Mouse (Mus musculus) thymus, postnatal 10 days (tissue): Measurements from ENCODE around the gene Foxp1.
A peak's percentile ranks its signal among the peaks of the same experiment; 100 is the strongest.

Experiments
- DNase-seq, 2 experiments: peaks; one replicate each; pipeline ENCODE4 v3.0.0; 2021; ENCODE audit warnings: low spot score in 2 of 2

Gene Foxp1

DNA sequence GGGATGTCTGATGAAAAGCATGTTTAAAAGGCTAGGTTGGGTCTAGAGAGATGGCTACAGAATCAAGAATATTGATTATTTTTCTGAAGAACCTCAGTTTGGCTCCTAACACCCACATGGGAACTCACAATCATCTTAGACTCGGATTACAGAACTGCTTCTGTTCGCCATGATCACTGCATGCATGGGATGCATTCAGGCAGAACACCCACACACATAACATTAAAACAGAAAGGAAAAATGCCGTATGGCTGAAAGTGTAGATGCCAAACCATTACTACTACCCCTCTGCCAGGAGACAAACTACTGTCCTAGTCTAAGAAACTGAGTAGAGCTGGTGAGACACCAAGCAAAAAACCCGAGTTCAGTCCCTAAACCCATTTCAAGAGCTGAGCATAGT lies 192.4 kb downstream of the Foxp1 start:
- DNase-seq: no peak

DNA sequence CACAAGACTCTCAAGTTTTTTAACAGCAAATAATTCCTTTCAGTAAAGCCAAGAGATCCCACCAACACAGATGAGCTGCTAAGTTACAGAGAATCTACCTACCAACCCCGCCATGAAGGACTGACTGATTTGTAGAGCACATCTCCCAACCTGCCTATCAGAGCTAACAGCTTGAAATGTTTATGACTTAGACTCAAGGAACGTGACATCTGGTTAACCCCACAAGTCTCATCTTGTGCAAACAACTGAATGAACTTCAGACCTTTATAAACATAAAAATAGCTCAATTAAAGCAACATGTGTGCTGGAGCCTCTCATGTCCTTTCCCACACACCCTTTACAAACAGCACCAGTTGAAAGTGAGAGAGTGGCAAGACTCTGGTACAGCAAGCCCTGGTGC lies 193.9 kb downstream of the Foxp1 start:
- DNase-seq: no peak

DNA sequence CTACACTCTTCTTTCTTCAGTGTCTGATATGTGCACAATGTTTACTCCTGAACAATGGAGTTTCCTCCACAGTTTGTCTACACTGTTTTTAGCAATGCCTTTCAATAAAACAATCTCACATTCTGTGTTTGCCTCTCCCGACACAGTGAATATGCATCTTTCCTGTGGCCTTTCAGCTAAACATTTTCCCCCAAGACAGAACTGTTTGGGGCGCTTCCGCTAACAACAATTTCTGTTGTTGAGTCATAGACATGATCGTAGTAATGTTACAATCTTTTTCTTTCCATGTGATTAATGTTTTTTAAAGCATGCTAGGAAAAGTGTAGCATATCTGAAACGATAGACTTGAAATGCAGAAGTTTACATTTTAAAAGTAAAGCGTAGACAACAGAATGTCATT lies 194.4 kb downstream of the Foxp1 start:
- no peak for DNase-seq

DNA sequence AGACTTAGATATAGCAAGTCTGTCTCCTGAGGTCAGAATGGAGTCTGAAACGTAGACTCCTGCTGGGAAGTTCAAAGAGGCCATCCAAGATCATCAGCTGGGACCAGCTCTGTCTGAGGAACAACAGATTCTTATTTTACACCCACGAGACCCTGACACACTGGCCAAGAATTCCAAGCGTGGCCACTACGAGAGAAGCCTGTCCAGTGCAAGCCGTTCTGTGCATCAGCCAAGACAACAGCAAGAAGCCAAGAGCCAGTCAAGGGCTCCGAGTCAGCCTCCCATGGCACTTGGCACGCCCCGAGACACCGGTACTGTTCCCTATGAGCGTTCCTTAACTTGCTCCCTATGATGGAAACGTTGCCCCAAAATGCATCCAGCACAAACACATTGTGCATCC lies 194.8 kb downstream of the Foxp1 start:
- no peak for DNase-seq

DNA sequence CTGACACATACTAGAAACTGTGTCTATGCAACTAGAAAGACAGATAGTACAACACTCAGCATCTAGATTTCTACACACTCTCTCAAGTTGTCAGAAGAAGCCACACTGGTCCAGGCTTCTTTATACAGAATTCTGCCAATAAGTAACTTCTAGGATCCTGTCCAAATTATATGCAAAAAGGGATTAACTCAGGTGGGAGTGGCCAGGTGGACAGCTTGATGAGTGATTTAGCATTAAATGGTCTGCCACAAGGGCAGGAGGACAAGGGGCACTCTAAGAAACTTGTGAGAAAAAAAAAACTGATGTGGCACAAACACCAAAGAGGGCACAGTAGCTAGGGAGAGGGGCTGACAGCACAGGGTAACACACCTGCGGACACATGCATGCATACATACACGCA lies 196.6 kb downstream of the Foxp1 start:
- DNase-seq: no peak

DNA sequence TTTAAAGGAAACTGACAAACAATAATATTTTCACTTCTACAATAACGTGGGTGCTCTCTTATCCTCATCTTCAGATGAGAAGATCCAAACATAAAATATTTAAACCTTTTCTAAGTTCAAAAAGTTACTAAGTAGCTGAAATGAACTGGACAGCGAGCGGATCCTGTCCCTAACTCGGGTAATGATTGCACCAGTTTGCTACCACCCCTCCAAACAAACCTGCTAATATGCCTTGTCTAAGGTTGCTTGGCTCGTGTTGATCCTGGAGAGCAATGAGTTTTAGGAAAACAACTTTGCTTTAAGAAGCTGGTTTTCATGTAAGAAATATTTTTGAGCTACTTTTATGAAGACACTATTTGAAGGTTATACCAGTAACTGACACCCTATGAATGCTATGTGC lies 197.1 kb downstream of the Foxp1 start:
- no peak for DNase-seq

DNA sequence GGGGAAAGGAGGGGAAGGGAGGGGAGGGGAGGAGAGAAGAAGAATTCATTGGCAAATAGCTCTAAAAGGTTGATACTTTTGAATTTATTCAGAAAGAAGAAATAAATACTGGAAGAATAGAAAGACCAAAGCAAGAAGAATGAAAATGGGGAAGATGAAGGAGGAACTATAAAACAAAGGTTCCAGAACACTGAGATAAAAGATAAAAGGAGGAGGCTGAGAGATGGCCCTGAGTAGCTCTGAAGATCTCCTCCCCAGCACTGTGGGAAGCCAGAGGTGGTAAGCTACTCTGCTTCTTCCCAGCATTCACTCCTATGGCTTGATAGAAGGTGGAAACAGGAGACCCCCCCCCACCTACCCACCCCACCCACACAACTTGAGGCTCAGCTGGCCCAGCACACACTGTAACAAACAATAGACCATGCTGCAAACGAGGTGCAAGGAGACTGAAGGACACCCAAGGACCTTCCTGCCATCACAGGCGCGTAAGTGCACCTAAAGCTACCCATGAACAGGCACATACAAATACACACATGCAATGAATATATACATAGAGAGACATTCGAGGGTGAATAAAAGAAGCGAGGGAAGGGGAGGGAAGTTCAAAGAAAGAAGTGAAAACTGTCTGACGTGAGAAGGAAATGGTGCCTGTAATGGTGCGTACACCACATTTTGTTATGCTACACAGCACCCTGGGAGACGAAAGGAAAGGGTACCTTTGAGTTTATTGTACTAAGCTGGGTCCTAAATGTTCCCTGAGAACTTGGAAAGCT lies 200.2 kb downstream of the Foxp1 start:
- no peak for DNase-seq

DNA sequence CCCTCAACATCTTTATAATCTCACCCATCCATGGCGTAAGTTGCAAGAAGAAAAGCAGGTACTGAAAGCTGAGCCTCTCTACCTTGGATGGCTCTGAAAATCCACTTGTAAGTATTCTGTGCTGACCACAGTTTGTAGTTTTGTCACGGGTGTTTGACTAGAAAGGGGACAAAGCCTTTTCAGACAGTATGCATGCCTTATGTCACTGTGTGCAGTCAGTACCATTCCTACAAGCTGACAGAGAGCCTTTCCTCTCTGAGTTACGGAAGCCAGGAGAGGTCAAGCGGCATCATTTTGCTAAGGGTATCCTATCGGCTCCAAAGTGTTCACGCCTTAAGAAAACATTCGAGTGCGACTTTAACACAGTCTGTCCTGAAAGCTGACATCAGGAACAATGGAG lies 202.1 kb downstream of the Foxp1 start:
- DNase-seq: no peak

DNA sequence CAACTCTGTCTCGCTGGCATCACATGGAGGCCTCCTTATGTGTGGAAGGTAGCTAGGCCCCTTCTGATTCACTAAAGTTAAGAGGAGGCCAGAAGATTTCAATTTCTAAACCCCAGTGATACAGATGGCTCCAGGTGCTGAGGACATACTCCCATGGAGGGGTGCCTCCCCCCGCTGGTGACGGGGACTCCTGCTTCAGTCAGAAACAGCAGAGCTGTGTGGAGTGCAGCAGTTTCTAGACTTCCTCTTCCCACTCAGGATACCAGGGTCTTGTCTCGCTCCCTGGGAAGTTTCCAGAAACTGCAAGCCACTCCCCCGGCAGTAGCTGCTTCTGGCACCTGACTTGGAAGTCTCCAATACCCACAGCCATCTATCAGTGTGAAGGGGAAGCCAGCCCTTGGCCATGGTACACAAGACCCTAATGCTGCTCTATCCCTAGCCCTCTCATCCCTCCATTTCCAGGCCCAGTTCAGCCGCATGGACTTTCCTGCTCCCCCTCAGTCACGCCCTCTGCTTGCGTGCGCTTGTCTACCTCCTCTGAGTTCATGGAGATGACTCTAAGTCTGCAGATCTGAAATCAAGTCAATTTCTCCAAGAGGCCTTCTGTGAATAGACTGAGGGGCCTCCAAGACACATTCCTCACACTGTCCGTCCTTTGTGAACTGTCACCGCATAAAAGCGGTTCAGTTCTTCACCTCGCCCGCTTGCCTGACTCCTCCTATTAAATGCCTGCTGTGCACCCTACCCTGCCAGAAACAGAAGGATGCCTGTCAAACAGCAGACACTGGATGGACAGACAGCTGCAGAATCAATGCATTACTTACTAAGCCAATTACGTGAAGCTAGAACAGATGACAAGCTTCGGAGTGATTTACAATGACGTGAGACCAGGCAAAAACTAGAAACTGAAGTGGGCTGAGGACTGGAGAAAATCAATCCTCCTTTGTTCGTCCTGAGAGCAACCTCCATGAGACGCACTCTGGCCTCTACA lies 202.8 kb downstream of the Foxp1 start:
- peak in 1 of 2 experiments; percentile 21 for DNase-seq

DNA sequence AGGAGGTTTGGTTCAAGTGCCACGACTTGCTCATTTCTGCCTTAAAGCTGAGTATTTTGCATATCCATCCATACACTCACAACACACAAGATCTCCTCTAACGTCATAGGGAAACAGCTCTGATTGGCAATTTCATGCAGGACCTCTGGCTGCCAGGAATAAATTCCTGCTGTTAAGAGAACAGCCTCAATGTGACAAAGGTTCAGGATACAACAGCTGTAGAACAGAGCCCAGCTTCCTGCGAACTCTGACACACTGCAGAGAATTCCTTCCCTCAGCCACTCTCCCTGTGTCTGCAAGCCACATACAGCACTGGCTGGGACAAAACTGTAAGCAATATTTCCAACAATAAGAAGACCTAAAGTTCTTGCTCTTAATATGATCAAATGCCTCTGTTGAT lies 207.8 kb downstream of the Foxp1 start:
- no peak for DNase-seq

DNA sequence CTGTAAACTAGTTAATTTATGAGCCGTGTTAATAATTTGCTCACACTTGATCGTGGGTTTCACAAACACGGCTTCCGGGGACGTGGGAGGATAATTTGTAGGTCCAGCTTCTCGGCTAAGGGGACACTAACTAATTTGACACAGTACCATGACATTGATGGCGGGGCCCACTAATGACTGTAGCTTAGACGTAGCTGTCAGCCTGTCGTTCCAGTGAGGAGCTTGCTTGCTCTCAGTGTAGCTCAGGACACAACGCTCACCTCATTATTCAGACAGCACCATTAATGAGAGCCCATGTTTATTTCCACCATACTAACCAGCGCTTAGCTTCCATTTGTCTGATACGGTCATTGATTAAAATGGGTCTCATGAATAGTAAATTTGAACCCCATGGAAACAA lies 212.0 kb downstream of the Foxp1 start:
- DNase-seq: no peak

DNA sequence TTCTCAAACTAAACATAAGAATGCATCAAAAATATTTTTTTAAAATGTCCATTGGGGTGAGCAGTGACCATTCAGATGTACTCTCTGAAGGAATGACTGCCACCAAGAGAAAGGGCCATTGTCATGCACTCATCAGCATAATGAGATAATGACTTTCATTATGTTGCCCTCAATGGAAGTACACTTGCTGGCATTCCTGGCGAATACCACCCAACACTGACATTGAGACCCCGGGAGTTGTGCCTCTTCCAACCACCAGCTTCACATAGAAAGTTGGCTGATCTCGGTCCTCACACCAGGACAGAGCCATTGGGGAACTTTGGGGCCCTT lies 212.4 kb downstream of the Foxp1 start:
- no peak for DNase-seq

DNA sequence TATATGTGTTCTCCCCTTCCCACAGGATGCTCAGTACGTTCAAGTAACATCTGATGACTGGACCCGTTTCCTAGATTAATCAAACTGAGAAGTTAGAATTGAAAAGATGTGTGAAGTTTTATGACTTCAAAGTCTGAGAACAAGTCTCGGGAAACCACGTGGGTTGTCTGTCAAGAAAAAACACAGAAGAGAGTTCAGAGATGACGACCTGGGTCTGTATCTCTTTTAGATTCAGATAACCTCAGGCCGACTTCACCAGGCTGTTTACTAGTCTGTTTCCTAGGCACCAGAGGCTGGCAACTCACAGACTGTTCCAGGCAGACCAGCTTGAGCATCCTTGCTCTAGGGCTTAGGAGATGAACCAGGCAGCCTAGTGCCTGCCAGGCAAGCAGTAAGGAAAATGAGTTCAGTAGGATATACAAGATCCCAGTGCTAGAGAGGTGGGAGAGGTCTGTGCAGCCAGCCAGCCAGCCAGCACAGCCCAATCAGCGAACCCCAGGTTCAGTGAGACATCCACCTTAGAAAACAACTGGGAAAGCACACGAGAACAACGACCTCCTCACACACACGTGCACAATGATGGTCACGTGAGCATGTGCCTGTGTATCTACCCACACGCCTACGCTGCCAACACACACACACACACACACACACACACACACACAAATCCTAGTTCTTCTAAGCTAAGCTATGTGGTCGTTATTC lies 212.9 kb downstream of the Foxp1 start:
- no peak for DNase-seq

DNA sequence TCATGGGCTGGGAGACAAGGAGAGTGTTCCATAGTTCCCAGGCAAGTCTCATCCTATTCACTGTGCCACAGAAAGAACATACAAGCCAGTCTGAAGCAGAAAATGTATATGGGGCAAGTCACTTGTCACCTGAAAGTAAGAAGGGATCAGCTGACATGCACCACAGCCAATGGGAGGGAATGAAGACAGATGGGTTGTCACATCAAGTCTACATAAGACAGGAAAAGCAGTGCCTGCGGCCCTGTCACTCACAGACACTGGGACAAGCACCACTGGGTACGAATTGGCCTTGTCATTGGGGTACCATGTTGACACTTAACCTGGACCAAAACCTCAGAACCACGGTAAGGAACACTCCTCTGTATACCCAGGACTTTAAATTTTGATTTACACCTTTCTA lies 216.8 kb downstream of the Foxp1 start:
- DNase-seq: no peak

DNA sequence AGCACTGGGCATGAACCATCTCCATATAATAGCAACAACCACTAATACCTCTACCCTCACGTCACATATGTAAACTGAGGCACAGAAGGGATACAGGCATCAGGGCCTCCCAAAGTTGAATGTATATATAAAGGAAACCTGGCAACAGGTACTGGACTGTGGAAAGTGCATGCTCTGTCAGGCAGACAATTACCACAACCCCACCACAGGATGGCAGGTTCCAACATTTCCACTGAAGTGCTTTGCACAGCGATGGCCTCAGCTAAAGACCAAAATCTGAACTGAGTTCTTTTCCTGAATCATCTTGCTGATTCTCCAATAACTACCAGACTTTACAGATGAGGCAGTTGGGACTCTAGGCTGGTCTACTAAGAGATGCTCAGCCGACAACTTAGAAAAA lies 217.3 kb downstream of the Foxp1 start:
- DNase-seq: no peak

DNA sequence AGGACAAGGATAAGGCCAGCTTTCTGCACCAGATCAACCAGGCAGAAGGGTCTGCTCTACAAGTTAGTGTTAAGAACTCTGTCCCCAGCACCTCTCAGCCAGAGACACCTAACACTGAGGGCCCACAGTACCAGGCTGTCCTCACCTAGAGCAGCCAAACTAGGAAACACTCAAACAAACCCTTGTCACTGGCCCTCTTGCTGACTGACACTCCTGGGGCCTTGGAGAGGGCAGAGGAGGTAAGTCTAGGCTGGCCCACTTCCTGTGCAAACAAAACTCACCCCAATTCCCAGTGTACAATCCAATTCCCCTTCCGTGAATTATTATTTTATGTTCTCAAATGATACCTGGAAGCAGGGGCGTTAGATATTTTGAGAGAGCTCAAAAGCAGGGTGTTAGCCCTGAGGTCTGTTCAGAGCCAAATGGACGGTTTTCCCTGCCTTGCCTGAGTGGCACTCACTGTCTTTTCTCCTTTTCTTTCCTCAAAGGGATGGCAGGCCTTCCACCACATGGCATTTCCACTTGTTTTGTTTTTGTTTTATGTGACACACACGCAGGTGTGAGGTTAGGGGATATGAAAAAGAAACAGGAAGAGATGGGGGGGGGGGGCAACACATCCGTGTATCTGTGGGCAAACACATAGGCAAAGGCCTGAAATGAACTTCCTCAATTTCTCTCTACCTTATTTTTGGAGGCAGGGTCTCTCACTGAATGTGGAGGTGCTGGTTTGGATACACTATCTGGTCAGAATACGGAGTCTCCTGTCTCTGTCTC lies 219.7 kb downstream of the Foxp1 start:
- peak; percentile 18 to 21 for DNase-seq

DNA sequence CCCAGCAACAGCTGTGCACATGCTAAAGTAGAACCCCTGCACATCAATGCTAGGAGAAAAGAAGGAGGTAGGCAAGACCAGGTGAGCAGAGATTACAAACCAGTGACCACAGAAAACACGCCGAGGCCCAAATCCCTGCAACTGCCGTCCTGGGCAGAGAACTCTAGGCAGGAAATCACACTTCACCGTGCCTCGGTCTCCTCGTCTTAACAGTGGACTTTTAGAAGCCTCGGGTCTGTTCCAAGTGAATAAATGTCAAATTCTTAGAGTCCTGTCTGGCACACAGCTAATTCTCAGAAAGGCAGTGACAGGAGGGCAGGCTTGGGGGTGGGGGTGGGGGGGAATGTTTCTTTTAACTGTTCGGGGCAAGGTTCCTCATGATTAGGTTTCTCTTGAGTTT lies 220.6 kb downstream of the Foxp1 start:
- no peak for DNase-seq

DNA sequence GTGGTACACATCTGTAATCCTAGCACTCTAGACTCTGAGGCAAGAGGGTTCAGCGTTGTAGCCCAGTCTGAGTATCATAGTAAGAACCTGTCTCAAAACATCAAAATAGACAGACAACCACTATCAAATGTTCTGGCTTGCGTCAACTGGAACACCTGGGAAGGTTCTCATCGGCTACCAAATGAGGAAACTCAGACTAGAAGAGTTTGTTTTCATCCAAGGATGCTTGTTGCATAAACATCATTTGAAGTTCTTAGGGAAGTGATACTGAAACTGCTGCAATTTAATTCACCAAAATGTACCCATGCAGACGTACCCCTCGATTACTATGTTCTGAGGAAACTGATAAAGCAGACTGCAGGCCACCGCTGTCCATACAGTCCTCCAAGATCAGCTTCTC lies 222.3 kb downstream of the Foxp1 start:
- no peak for DNase-seq

DNA sequence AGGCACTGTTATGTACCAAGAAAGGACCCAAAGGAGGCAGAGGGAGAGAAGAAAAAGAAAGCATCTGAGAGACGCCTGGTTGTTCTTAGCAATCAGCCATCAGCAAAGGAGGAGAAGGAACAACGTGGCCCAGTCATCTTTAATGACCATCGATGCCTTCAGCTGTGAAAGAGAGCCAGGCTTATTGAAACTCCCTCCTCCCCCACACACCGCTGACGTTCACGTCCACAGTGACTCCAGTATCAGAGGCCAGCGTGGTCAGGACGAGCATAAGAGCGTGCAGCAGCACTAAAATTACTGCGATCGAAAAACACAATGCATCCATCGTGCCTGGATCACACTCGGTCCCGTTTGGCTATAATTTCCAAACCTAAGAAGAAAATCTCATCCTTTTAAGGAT lies 223.3 kb downstream of the Foxp1 start:
- no peak for DNase-seq

DNA sequence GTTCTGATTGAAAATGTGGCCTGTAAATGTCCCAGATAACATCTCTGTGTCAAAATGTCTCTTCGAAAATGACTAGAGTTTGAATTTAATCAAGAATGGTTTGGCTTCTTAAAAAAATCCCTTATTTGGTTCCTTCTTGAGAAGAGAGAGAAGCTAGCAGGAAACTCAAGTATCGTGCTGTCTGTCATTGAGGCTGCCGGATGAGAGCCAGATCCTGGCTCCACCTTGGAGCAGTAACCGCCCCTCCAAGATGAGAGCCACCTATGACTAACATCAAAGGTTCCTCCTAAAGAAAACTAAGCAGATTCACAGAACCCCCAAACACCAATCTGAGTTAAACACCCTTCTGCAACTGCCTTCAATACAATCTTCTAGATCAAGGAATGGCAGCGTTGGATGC lies 225.0 kb downstream of the Foxp1 start:
- DNase-seq: no peak

DNA sequence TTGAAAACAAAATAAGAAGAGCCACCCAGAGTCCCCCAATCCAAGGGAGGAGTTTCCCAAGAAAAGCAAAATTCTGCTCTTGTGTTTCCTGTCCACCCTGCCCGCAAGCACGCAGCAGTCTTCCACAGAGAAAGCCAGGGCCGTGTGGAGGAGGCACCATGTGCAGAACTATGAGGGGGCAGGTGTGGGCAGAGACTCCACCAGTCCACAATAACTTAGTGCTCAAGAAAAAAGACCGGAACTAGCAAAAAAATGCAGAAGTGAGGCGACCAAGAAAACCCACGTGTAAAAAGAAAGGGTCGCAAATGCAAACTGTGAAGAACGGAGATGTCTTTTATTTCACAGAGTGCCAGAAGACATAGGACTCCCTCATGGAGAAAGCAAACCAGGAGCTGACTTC lies 227.0 kb downstream of the Foxp1 start:
- DNase-seq: no peak

DNA sequence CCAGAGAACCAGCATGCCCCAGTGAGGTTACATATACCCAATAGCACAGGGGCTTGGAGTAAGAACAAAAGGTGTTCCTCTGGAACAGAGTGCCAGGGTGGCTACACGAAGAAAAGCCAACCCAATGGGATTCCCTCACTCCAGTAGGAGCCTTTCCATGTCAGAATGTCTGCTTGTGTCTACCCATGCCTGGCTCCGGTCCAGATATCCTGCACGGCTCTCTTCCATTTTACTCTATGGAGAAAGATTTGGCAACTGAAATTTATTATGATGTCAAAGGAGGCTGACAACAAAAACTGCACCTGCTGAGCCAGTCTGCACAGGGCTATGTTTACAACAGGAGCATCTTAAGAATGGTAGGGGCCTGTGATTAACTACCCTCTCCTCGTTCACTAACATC lies 233.3 kb downstream of the Foxp1 start:
- no peak for DNase-seq
